Mouse (Mus musculus): ENCODE measurements around the gene St3gal6.

- TF ChIP-seq CTCF (IDR thresholded peaks at IDR 0.05; ENCODE audit: insufficient read depth, low read depth, low read length) (no peak), POLR2A (IDR thresholded peaks at IDR 0.05; ENCODE audit: insufficient read depth, low read depth, low read length) (no peak)
Measured at GRCm38 (mm10) chr16:58432384-58432783, 91.7 kb downstream of the St3gal6 start.
